Mouse (Mus musculus) hindbrain, embryonic 16.5 days (tissue): ENCODE data around the gene Cracr2b. TPM values are rescaled to one million over a fixed set of nuclear protein-coding genes. Genes with fewer than 3 reads are reported as not detected.

Experiments
- ATAC-seq: fragments of 200-750 bp; cut with Nextera tagmentation; 2 replicates; pipeline ENCODE4 v1.8.0; 2017; ENCODE audit warnings: moderate TSS enrichment, moderate library complexity
- H3K27ac ChIP-seq: fragments of 300-500 bp; sonication (generic); 2 replicates; pipeline ENCODE4 v1.5.1; 2014; ENCODE audit warnings: low read depth, mild to moderate bottlenecking, control low read depth, low read length, moderate library complexity
- H3K27me3 ChIP-seq: fragments of 300-500 bp; sonication (generic); replicated peaks from 2 replicates; pipeline ENCODE4 v1.6.1; 2014; ENCODE audit warnings: low read length; ENCODE audit not compliant: control insufficient read depth, insufficient read depth
- H3K36me3 ChIP-seq: fragments of 300-500 bp; sonication (generic); 2 replicates; pipeline ENCODE4 v1.6.1; 2014; ENCODE audit warnings: mild to moderate bottlenecking, low read length, moderate library complexity, mixed read lengths; ENCODE audit not compliant: control insufficient read depth, insufficient read depth
- H3K4me1 ChIP-seq: fragments of 300-500 bp; sonication (generic); 2 replicates; pipeline ENCODE4 v1.6.1; 2014; ENCODE audit warnings: low read depth, low read length; ENCODE audit not compliant: control insufficient read depth, insufficient read depth
- H3K4me2 ChIP-seq: fragments of 300-500 bp; sonication (generic); 2 replicates; pipeline ENCODE4 v1.6.1; 2014; ENCODE audit warnings: mild to moderate bottlenecking, low read length, control low read depth, moderate library complexity
- H3K4me3 ChIP-seq: fragments of 300-500 bp; sonication (generic); 2 replicates; pipeline ENCODE4 v1.5.1; 2014; ENCODE audit warnings: mild to moderate bottlenecking, low read length, control low read depth, moderate library complexity
- H3K9ac ChIP-seq: fragments of 300-500 bp; sonication (generic); 2 replicates; pipeline ENCODE4 v1.6.1; 2014; ENCODE audit warnings: low read depth, mild to moderate bottlenecking, control low read depth, low read length, moderate library complexity
- H3K9me3 ChIP-seq: fragments of 300-500 bp; sonication (generic); 2 replicates; pipeline ENCODE4 v1.6.1; 2014; ENCODE audit warnings: mild to moderate bottlenecking, low read length, moderate library complexity; ENCODE audit not compliant: control insufficient read depth
- WGBS: fragments of 180-500 bp; shearing (Covaris S2); extraction: QIAGEN DNeasy Blood & Tissue Kit; methylation state at CpG from one replicate; pipeline ENCODE4 v1.1.7; 2014; 5-methylcytosine and 5-hydroxymethylcytosine counted together
- polyA plus RNA-seq: library from polyadenylated mRNA; unstranded; fragments of >200 nt; fragmentation: Nextera tagmentation; extraction: Ambion mirVana; gene quantifications from 2 replicates; pipeline ENCODE4 v1.2.1, GENCODE M21; 2015

Gene Cracr2b
- polyA plus RNA-seq: 7.9 and 10.8 TPM in 2 replicates

GRCm38 (mm10) chr7:141460391-141461113, at the start of gene Cracr2b:
Cracr2b (plus strand) TSS chr7:141461094.
- Histone ChIP-seq H3K4me2 (peak within 1 kb of the TSS; percentile 81), H3K27ac (no peak within 1 kb of the TSS), H3K9me3 (no peaks in the 10 kb centered on the region), H3K27me3 (peaks cover 50% of the 10 kb centered on the region), H3K4me3 (peak within 1 kb of the TSS; percentile 46), H3K9ac (peak within 1 kb of the TSS; percentile 65), H3K36me3 (peaks cover 3% of the 10 kb centered on the region; the same call in 1 of the 2 replicates), H3K4me1 (peaks cover 22% of the 10 kb centered on the region)
- ATAC-seq: no peak
- WGBS: 78% methylated on average over 15 of the region's 15 CpGs

- no peak for ATAC-seq
- WGBS: 100% methylated on average over 1 of the region's 1 CpGs
- H3K4me3 ChIP-seq: no peak overlapping the region
Measured at GRCm38 (mm10) chr7:141411667-141412066, 49.2 kb upstream of the Cracr2b start.

GRCm38 (mm10) chr7:141413331-141413730, 47.6 kb upstream of the Cracr2b start:
- peak; percentile 12 for ATAC-seq
- Histone ChIP-seq H3K4me2 (peak overlapping the region; percentile 96), H3K27me3 (no peaks in the 10 kb centered on the region), H3K4me1 (peaks cover 13% of the 10 kb centered on the region), H3K4me3 (peak overlapping the region; percentile 76), H3K36me3 (peaks cover 10% of the 10 kb centered on the region), H3K9me3 (no peaks in the 10 kb centered on the region), H3K27ac (peak overlapping the region; percentile 87), H3K9ac (peak overlapping the region; percentile 95)
- WGBS: 4% methylated on average over 16 of the region's 16 CpGs

More at GRCm38 (mm10) chr7:141411667-141412066, 49.2 kb upstream of the Cracr2b start:
- no peak overlapping the region for H3K9ac ChIP-seq
- H3K4me2 ChIP-seq: no peak overlapping the region
- no peaks in the 10 kb centered on the region for H3K27me3 ChIP-seq
- no peaks in the 10 kb centered on the region for H3K9me3 ChIP-seq
- H3K36me3 ChIP-seq: peaks cover 10% of the 10 kb centered on the region
- H3K27ac ChIP-seq: no peak overlapping the region
- peaks cover 13% of the 10 kb centered on the region for H3K4me1 ChIP-seq

- H3K4me1 ChIP-seq: peaks cover 12% of the 10 kb centered on the region
- peaks cover 10% of the 10 kb centered on the region for H3K36me3 ChIP-seq
- peak within 1 kb of the TSS; percentile 76 for H3K4me3 ChIP-seq
- peak within 1 kb of the TSS; percentile 87 for H3K27ac ChIP-seq
- H3K4me2 ChIP-seq: peak within 1 kb of the TSS; percentile 96
- no peaks in the 10 kb centered on the region for H3K9me3 ChIP-seq
- H3K27me3 ChIP-seq: no peaks in the 10 kb centered on the region
- under 1% methylated on average over 52 of the region's 56 CpGs for WGBS
- ATAC-seq: peak; percentile 87
- H3K9ac ChIP-seq: peak within 1 kb of the TSS; percentile 95
Measured at GRCm38 (mm10) chr7:141413809-141414584, 46.9 kb upstream of the Cracr2b start, which contains the start of gene Gatd1. Gatd1 (minus strand) TSS chr7:141414136.

GRCm38 (mm10) chr7:141416144-141416841, 44.6 kb upstream of the Cracr2b start:
- H3K27ac ChIP-seq: no peak overlapping the region
- no peaks in the 10 kb centered on the region for H3K36me3 ChIP-seq
- no peak for ATAC-seq
- peaks cover 10% of the 10 kb centered on the region for H3K4me1 ChIP-seq
- H3K27me3 ChIP-seq: no peaks in the 10 kb centered on the region
- H3K4me2 ChIP-seq: no peak overlapping the region
- H3K4me3 ChIP-seq: no peak overlapping the region
- no peaks in the 10 kb centered on the region for H3K9me3 ChIP-seq
- 69% methylated on average over 6 of the region's 6 CpGs for WGBS
- H3K9ac ChIP-seq: no peak overlapping the region

GRCm38 (mm10) chr7:141417731-141418681, 42.9 kb upstream of the Cracr2b start:
- Histone ChIP-seq H3K27ac (no peak overlapping the region), H3K27me3 (no peaks in the 10 kb centered on the region), H3K4me1 (peaks cover 7% of the 10 kb centered on the region), H3K36me3 (no peaks in the 10 kb centered on the region), H3K9me3 (no peaks in the 10 kb centered on the region), H3K4me2 (no peak overlapping the region), H3K9ac (no peak overlapping the region), H3K4me3 (no peak overlapping the region)
- no peak for ATAC-seq
- WGBS: 74% methylated on average over 8 of the region's 8 CpGs

- Histone ChIP-seq H3K9ac (no peak overlapping the region), H3K27ac (no peak overlapping the region), H3K27me3 (no peaks in the 10 kb centered on the region), H3K9me3 (no peaks in the 10 kb centered on the region), H3K4me2 (no peak overlapping the region), H3K4me1 (0 out of 2 replicates have a peak, but pooled peaks cover 4% of the 10 kb centered on the region), H3K4me3 (no peak overlapping the region), H3K36me3 (no peaks in the 10 kb centered on the region)
- no peak for ATAC-seq
- 68% methylated on average over 7 of the region's 7 CpGs for WGBS
Measured at GRCm38 (mm10) chr7:141418970-141419369, 41.9 kb upstream of the Cracr2b start.

- no peaks in the 10 kb centered on the region for H3K9me3 ChIP-seq
- ATAC-seq: no peak
- WGBS: 88% methylated on average over 9 of the region's 9 CpGs
Measured at GRCm38 (mm10) chr7:141420030-141420702, 40.7 kb upstream of the Cracr2b start.

More at GRCm38 (mm10) chr7:141420030-141420702, 40.7 kb upstream of the Cracr2b start:
- Histone ChIP-seq H3K9ac (no peak overlapping the region), H3K36me3 (no peaks in the 10 kb centered on the region), H3K27ac (no peak overlapping the region), H3K4me1 (no peaks in the 10 kb centered on the region), H3K4me2 (no peak overlapping the region), H3K27me3 (no peaks in the 10 kb centered on the region), H3K4me3 (no peak overlapping the region)
